In the genomic region with DNA sequence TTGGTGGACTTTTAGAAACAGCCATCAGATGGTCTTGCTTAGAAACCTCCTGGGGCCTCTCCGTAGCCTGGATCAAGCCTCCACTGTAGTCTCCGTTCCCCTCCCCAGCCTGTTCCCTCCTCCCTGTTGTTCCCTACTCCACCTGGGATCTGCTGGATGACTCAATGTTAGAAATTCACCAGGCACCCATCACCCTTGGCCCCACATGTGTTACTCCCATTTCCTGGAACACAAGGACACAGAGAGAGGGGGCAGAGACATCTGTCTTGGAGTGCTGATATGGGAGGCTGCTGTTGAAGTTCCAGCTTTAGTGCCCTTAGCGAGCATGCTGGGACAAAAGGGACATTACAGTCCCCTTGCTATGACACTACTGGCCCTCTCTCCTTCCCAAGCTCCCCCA, we compare ENCODE assay signal across 20 mouse cellular contexts.
DNase-seq lines count a peak whose midpoint lies in the region; ATAC-seq lines count a peak whose summit lies in the region.
"Had no signal": no experiment of that assay in that cellular context is flagged by ENCODE, and none has a peak within 500 bp of the region (broad histone marks: within the 10 kb centered on the region; RNA-seq: fewer than 3 reads in every experiment).

No protein-coding gene starts in this region.

- no peak for ATAC-seq in kidney, embryonic 15.5 days (replicated peaks; ENCODE audit: low FRiP score)
- ATAC-seq in embryonic facial prominence, embryonic 13.5 days (ENCODE audit: insufficient number of reproducible peaks, insufficient read depth, low FRiP score, low TSS enrichment, low read depth), result no peak
- ATAC-seq: forebrain, embryonic 13.5 days; Patski had no signal

- no peak overlapping the region for H3K4me3 ChIP-seq in kidney, embryonic 15.5 days (replicated peaks)
- H3K4me3 ChIP-seq in embryonic facial prominence, embryonic 10.5 days, result no peak overlapping the region
- H3K4me3 ChIP-seq in embryonic facial prominence, embryonic 13.5 days, result no peak overlapping the region
- H3K4me3 ChIP-seq: forebrain, embryonic 13.5 days; heart, embryonic 15.5 days; hindbrain, embryonic 15.5 days; lung, embryonic 15.5 days had no signal

- WGBS in kidney, embryonic 15.5 days, result 43% methylated on average over 3 of the region's 3 CpGs
- 77% methylated on average over 3 of the region's 3 CpGs for WGBS in embryonic facial prominence, embryonic 10.5 days
- 70% methylated on average over 3 of the region's 3 CpGs for WGBS in embryonic facial prominence, embryonic 13.5 days

- H3K27me3 ChIP-seq in kidney, embryonic 15.5 days, result peaks cover 73% of the 10 kb centered on the region
- H3K27me3 ChIP-seq in embryonic facial prominence, embryonic 10.5 days (replicated peaks; ENCODE audit: low read depth, poor library complexity, severe bottlenecking), result peaks cover 100% of the 10 kb centered on the region
- peaks cover 64% of the 10 kb centered on the region for H3K27me3 ChIP-seq in embryonic facial prominence, embryonic 13.5 days
- H3K27me3 ChIP-seq: CH12.LX had no signal

- no peak overlapping the region for H3K9ac ChIP-seq in kidney, embryonic 15.5 days
- H3K9ac ChIP-seq in embryonic facial prominence, embryonic 13.5 days, result no peak overlapping the region
- H3K9ac ChIP-seq: forebrain, embryonic 13.5 days; heart, embryonic 15.5 days; hindbrain, embryonic 15.5 days; lung, embryonic 15.5 days had no signal

- H3K4me2 ChIP-seq in kidney, embryonic 15.5 days, result no peak overlapping the region
- H3K4me2 ChIP-seq in embryonic facial prominence, embryonic 13.5 days, result no peak overlapping the region
- H3K4me2 ChIP-seq: forebrain, embryonic 13.5 days; heart, embryonic 15.5 days; hindbrain, embryonic 15.5 days; lung, embryonic 15.5 days; midbrain, embryonic 11.5 days had no signal

- no peak for DNase-seq in kidney, postnatal 10 days
- no peak for DNase-seq in embryonic facial prominence, embryonic 10.5 days (ENCODE audit: low spot score)
- peak; percentile 17 for DNase-seq in skeletal muscle tissue, adult 2 months (ENCODE audit: low read depth, low spot score)
- no peak for DNase-seq in testis, postnatal 10 days (ENCODE audit: low spot score)
- DNase-seq in thymus, postnatal 36 days, result no peak
- DNase-seq: B cell, adult 2 months; cerebellum, adult 18-20 months; cerebellum, postnatal 14 days; kidney, adult 18-20 months; thymus, adult 2 months had no signal

- H3K4me1 ChIP-seq in kidney, embryonic 15.5 days, result peaks cover 30% of the 10 kb centered on the region
- H3K4me1 ChIP-seq in embryonic facial prominence, embryonic 10.5 days, result peaks cover 44% of the 10 kb centered on the region
- H3K4me1 ChIP-seq in embryonic facial prominence, embryonic 13.5 days, result peaks cover 33% of the 10 kb centered on the region
- H3K4me1 ChIP-seq: hindbrain, embryonic 15.5 days had no signal

- no peaks in the 10 kb centered on the region for H3K9me3 ChIP-seq in kidney, embryonic 15.5 days (replicated peaks)
- no peaks in the 10 kb centered on the region for H3K9me3 ChIP-seq in embryonic facial prominence, embryonic 10.5 days
- no peaks in the 10 kb centered on the region for H3K9me3 ChIP-seq in embryonic facial prominence, embryonic 13.5 days
- H3K9me3 ChIP-seq: forebrain, embryonic 13.5 days; G1E; heart, embryonic 15.5 days; hindbrain, embryonic 15.5 days; lung, embryonic 15.5 days had no signal

- peak overlapping the region; percentile 37; the same call in 1 of the 2 replicates for H3K27ac ChIP-seq in kidney, embryonic 15.5 days
- peak overlapping the region; percentile 66; the same call in 1 of the 2 replicates for H3K27ac ChIP-seq in embryonic facial prominence, embryonic 10.5 days (replicated peaks)
- peak overlapping the region; percentile 86 for H3K27ac ChIP-seq in embryonic facial prominence, embryonic 13.5 days
- H3K27ac ChIP-seq: forebrain, embryonic 13.5 days; heart, embryonic 15.5 days; hindbrain, embryonic 15.5 days; lung, embryonic 15.5 days had no signal

- no peaks in the 10 kb centered on the region for H3K36me3 ChIP-seq in kidney, embryonic 15.5 days
- no peaks in the 10 kb centered on the region for H3K36me3 ChIP-seq in embryonic facial prominence, embryonic 10.5 days (replicated peaks)
- H3K36me3 ChIP-seq in embryonic facial prominence, embryonic 13.5 days, result no peaks in the 10 kb centered on the region
- H3K36me3 ChIP-seq: G1E; heart, embryonic 15.5 days; hindbrain, embryonic 15.5 days; lung, embryonic 15.5 days had no signal
